Mouse (Mus musculus): ENCODE measurements around the gene Selenot. TPM values are rescaled to one million over a fixed set of nuclear protein-coding genes. Genes with fewer than 3 reads are reported as not detected.

The Selenot gene
- total RNA-seq, 2 experiments from 2014 or later, result 138 to 142 TPM

- no peak for DNase-seq (ENCODE audit: low spot score in 2 of 2)
- intact Hi-C loops (cut with DNase I), result no loop called here
Observed at GRCm38 (mm10) chr3:58624981-58625380, 48.5 kb downstream of the Selenot start.

- intact Hi-C loops (cut with DNase I), result no loop called here
- no peak for DNase-seq (ENCODE audit: low spot score in 2 of 2)
Observed at GRCm38 (mm10) chr3:58631693-58632092, 55.3 kb downstream of the Selenot start.

GRCm38 (mm10) chr3:58636406-58637295 is 60.2 kb downstream of the Selenot start, which contains the start of gene Erich6:
Gene Erich6 (minus strand): TSS chr3:58637207.
- intact Hi-C loops (cut with DNase I), result no loop called here

More at GRCm38 (mm10) chr3:58636406-58637295, 60.2 kb downstream of the Selenot start, which contains the start of gene Erich6:
- peak; percentile 22 to 23 for DNase-seq (ENCODE audit: low spot score in 2 of 2)

Other genes with a start within 250 kb of the Selenot start
- 10 to 100 TPM; 35.9 to 36.8 TPM for gene Tsc22d2, start 161.9 kb upstream of the Selenot start, total RNA-seq (2021)
- gene Eif2a, start 50.8 kb upstream of the Selenot start, total RNA-seq (2021), result 10 to 100 TPM; 42.5 to 45.7 TPM
- 10 to 100 TPM; 20.8 to 22.4 TPM for gene Serp1, start 50.7 kb upstream of the Selenot start, total RNA-seq (2021)
- 1 to 10 TPM in 1 of 2 experiments, under 1 TPM in 1; 0.89 to 1.9 TPM for gene Erich6, start 60.6 kb downstream of the Selenot start, total RNA-seq (2021)
- 10 to 100 TPM; 16.5 to 22.6 TPM for gene Siah2, start 115.8 kb downstream of the Selenot start, total RNA-seq (2021)
- gene Mindy4b-ps, start 245.7 kb downstream of the Selenot start, total RNA-seq (2021), result 1 to 10 TPM; 2.0 to 3.4 TPM